Mouse (Mus musculus) CD4-positive naive resting alpha-beta T cell, adult 76 days (primary cell): Measurements from ENCODE around the gene Mctp2. TPM values are rescaled to one million over a fixed set of nuclear protein-coding genes. Genes with fewer than 3 reads are reported as not detected.

Source experiments
- total RNA-seq: library from RNA; stranded (reverse); gene quantifications from one replicate; pipeline ENCODE4 v1.2.4, GENCODE M21; 2023

Mctp2 gene
- 32.5 TPM for total RNA-seq

GRCm38 (mm10) chr7:72306382-72306841, at the start of gene Mctp2:
TSS of gene Mctp2 (minus strand) at chr7:72306608.

